Mouse (Mus musculus) lung, postnatal 10 days (tissue): Measurements from ENCODE around the gene Narfl.

Source experiments
- DNase-seq: peaks from one replicate; pipeline ENCODE4 v3.0.0; 2021

Gene Narfl

GRCm38 (mm10) chr17:25765886-25766285, 7.7 kb upstream of the Narfl start:
- DNase-seq, result no peak

GRCm38 (mm10) chr17:25769331-25769730, 4.2 kb upstream of the Narfl start:
- DNase-seq, result no peak

- no peak for DNase-seq
Observed at GRCm38 (mm10) chr17:25775318-25776062, 1.9 kb downstream of the Narfl start.

- no peak for DNase-seq
Observed at GRCm38 (mm10) chr17:25777948-25778347, 4.4 kb downstream of the Narfl start.

- no peak for DNase-seq
Observed at GRCm38 (mm10) chr17:25781339-25781738, 7.8 kb downstream of the Narfl start.

- DNase-seq, result no peak
Observed at GRCm38 (mm10) chr17:25783086-25783485, 9.5 kb downstream of the Narfl start.

GRCm38 (mm10) chr17:25783861-25784574, 10.4 kb downstream of the Narfl start:
- no peak for DNase-seq

- peak; percentile 96 for DNase-seq
Observed at GRCm38 (mm10) chr17:25785281-25785745, 11.7 kb downstream of the Narfl start, which contains the start of gene Haghl. Haghl (minus strand) TSS chr17:25785673.

- no peak for DNase-seq
Observed at GRCm38 (mm10) chr17:25786280-25786679, 12.7 kb downstream of the Narfl start, which contains the start of gene Ccdc78. Ccdc78 (plus strand) TSS chr17:25786580.

- DNase-seq, result no peak
Observed at GRCm38 (mm10) chr17:25786781-25787504, 13.4 kb downstream of the Narfl start.

GRCm38 (mm10) chr17:25791320-25791842, 17.8 kb downstream of the Narfl start:
- DNase-seq, result no peak

GRCm38 (mm10) chr17:25791843-25792527, 18.4 kb downstream of the Narfl start:
- peak; percentile 94 for DNase-seq

GRCm38 (mm10) chr17:25792615-25793014, 19.0 kb downstream of the Narfl start, which contains the start of gene Fam173a:
Fam173a (minus strand) TSS chr17:25792901.
- DNase-seq, result peak; percentile 92

- no peak for DNase-seq
Observed at GRCm38 (mm10) chr17:25794197-25794596, 20.6 kb downstream of the Narfl start.

GRCm38 (mm10) chr17:25794998-25795397, 21.4 kb downstream of the Narfl start:
- DNase-seq, result no peak

GRCm38 (mm10) chr17:25795609-25796092, 22.1 kb downstream of the Narfl start, which contains the start of gene AC134908.4:
AC134908.4 (minus strand) TSS chr17:25795659.
- no peak for DNase-seq

- DNase-seq, result peak; percentile 25
Observed at GRCm38 (mm10) chr17:25796211-25796771, 22.7 kb downstream of the Narfl start.

GRCm38 (mm10) chr17:25796951-25797369, 23.4 kb downstream of the Narfl start, which contains the start of gene Metrn:
Metrn (minus strand) TSS chr17:25797136.
- peak; percentile 94 for DNase-seq

- DNase-seq, result peak; percentile 82
Observed at GRCm38 (mm10) chr17:25801029-25801428, 27.5 kb downstream of the Narfl start.

- DNase-seq, result peak; percentile 52
Observed at GRCm38 (mm10) chr17:25802825-25803517, 29.4 kb downstream of the Narfl start.

- no peak for DNase-seq
Observed at GRCm38 (mm10) chr17:25806507-25806906, 32.9 kb downstream of the Narfl start.
